ENCODE assay signal across 18 mouse cellular contexts in the genomic region with DNA sequence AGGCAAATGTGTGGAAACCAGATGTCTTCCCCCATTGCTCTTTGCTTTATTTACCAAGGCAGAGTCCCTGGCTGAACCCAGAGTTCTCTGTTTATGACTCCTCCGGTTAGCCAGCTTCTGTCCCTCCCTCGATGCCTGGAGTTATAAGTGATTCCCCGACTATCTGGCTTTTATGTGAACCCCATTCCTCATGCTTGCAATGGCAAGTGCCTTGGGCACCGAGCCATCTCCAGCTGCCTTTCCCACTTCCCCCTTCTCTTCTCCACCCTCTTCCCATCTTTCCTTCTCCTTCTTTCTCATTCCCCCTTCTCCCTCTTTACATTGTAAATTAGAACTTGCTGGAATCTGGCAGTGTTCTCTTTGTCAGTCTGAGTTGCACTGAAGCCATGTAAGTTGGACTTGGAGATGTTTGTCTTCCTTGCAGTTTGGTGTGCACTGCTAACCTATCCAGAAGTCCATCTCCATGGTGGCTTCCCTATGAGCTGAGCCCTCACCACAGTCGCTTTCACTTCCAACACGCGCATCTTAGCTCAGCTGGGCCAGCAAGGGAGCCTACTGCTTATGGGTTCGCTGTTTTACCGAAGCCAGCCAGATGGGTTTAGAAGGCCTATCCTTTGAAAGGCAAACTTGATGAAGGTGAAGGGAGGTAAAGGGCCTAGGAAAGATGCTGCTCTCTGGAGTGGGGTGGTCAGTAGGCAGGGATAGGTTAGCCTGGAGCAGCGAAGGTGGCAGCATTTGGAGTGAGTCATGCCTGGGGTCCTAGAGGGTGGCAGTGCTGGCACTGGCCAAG. TPM values are rescaled to one million over a fixed set of nuclear protein-coding genes. Genes with fewer than 3 reads are reported as not detected.
A peak's percentile ranks its signal among the peaks of the same experiment; 100 is the strongest.
DNase-seq lines count a peak whose midpoint lies in the region; ATAC-seq and TF ChIP-seq lines count a peak whose summit lies in the region.
"Had no signal": no experiment of that assay in that cellular context is flagged by ENCODE, and none has a peak within 500 bp of the region (broad histone marks: within the 10 kb centered on the region; RNA-seq: fewer than 3 reads in every experiment).

No protein-coding gene starts in this region.

- peak; percentile 39 for DNase-seq in kidney, postnatal 10 days
- DNase-seq in kidney, adult 18-20 months: no peak
- peak; percentile 50 for DNase-seq in induced T-regulatory cell, adult 2 months (ENCODE audit: low read depth)
- no peak for DNase-seq in adrenal gland, adult 18-20 months (ENCODE audit: low spot score in 2 of 2)
- no peak for DNase-seq in kidney, postnatal 25 days
- no peak for DNase-seq in yolk sac, embryonic 10.5 days (ENCODE audit: low spot score)
- DNase-seq: adrenal gland, adult 8-10 months; cerebellum, adult 11 months; gastrocnemius, postnatal 25 days; heart, postnatal 10 days; right cerebral cortex, adult 18-20 months; thymus, postnatal 36 days had no signal

- peak; percentile 74 for ATAC-seq in megakaryocyte, adult 5-6 weeks (ENCODE audit: poor library complexity, severe bottlenecking)
- ATAC-seq: intestine, embryonic 16.5 days; Patski had no signal

- TF ChIP-seq POLR2A in bone marrow macrophage, adult 2 months (IDR thresholded peaks at IDR 0.05; ENCODE audit: borderline replicate concordance, low read depth, low read length): no peak

- H3K4me1 ChIP-seq in bone marrow macrophage, adult 2 months (ENCODE audit: control insufficient read depth, insufficient read depth, low read length): peaks cover 41% of the 10 kb centered on the region
- H3K4me1 ChIP-seq: forebrain, embryonic 12.5 days; midbrain, embryonic 12.5 days had no signal

- peak overlapping the region; percentile 25 for H3K27ac ChIP-seq in bone marrow macrophage, adult 2 months (ENCODE audit: insufficient read depth, low read depth, low read length)
- H3K27ac ChIP-seq: forebrain, embryonic 12.5 days; midbrain, embryonic 12.5 days had no signal

- no peak for TF ChIP-seq CTCF in bone marrow macrophage, adult 2 months (IDR thresholded peaks at IDR 0.05; ENCODE audit: low read depth, low read length)

- no peak overlapping the region for H3K4me3 ChIP-seq in bone marrow macrophage, adult 2 months (ENCODE audit: insufficient read depth, low read length)
- H3K4me3 ChIP-seq: forebrain, embryonic 12.5 days; midbrain, embryonic 12.5 days had no signal

RNA-seq across cellular contexts. Expression of gene Rnf145, which starts 19.9 kb away (rescaled TPM):
- 36.2 and 43.3 TPM in 2 replicates for polyA plus RNA-seq in bone marrow macrophage, adult 2 months (2012; ENCODE audit: insufficient read depth, insufficient read length, missing spikeins)
- total RNA-seq in megakaryocyte, adult 5-6 weeks (2015): 15.9 and 17.3 TPM in 2 replicates
- 20.9 and 21.0 TPM in 2 replicates for total RNA-seq in megakaryocyte, adult 5-6 weeks (2017)
- 10 to 100 TPM; 47.2 to 61.7 TPM for total RNA-seq in adrenal gland, adult 18-20 months (2021)

Comparison
In these comparisons a context has a peak if more than half of its experiments do, and no peak if none do; other contexts are left out.
1. DNase-seq: peak in kidney, postnatal 10 days (single experiment) and induced T-regulatory cell, adult 2 months (single experiment); none in kidney, adult 18-20 months (single experiment), adrenal gland, adult 18-20 months (0 of 2), kidney, postnatal 25 days (0 of 2) and yolk sac, embryonic 10.5 days (single experiment).